Mouse (Mus musculus) hindbrain, embryonic 11.5 days (tissue): ENCODE measurements around the gene Smarca2. TPM values are rescaled to one million over a fixed set of nuclear protein-coding genes. Genes with fewer than 3 reads are reported as not detected.

Source experiments
- ATAC-seq: fragments of 200-750 bp; cut with Nextera tagmentation; 2 replicates; pipeline ENCODE4 v1.8.0; 2017; ENCODE audit warnings: mild to moderate bottlenecking, moderate TSS enrichment, moderate library complexity; ENCODE audit not compliant: low FRiP score
- DNase-seq: peaks from one replicate; pipeline ENCODE4 v3.0.0-alpha.2; 2015; ENCODE audit warnings: low spot score
- H3K27ac ChIP-seq: fragments of 300-500 bp; sonication (generic); 2 replicates; pipeline ENCODE4 v1.5.1; 2014; ENCODE audit warnings: mild to moderate bottlenecking, low read depth, low read length
- H3K27me3 ChIP-seq: fragments of 300-500 bp; sonication (generic); 2 replicates; pipeline ENCODE4 v1.6.1; 2014; ENCODE audit warnings: mild to moderate bottlenecking, low read length, moderate library complexity, mixed read lengths; ENCODE audit not compliant: control insufficient read depth, insufficient read depth
- H3K36me3 ChIP-seq: fragments of 300-500 bp; sonication (generic); 2 replicates; pipeline ENCODE4 v1.6.1; 2014; ENCODE audit warnings: mild to moderate bottlenecking, low read length, moderate library complexity, mixed read lengths; ENCODE audit not compliant: control insufficient read depth, insufficient read depth
- H3K4me1 ChIP-seq: fragments of 300-500 bp; sonication (generic); replicated peaks from 2 replicates; pipeline ENCODE4 v1.6.1; 2014; ENCODE audit warnings: low read length, mixed read lengths; ENCODE audit not compliant: control insufficient read depth, insufficient read depth
- H3K4me2 ChIP-seq: fragments of 300-500 bp; sonication (generic); replicated peaks from 2 replicates; pipeline ENCODE4 v1.6.1; 2014; ENCODE audit warnings: mild to moderate bottlenecking, low read depth, low read length
- H3K4me3 ChIP-seq: fragments of 300-500 bp; sonication (generic); 2 replicates; pipeline ENCODE4 v1.5.1; 2014; ENCODE audit warnings: low read depth, low read length
- H3K9ac ChIP-seq: fragments of 300-500 bp; sonication (generic); 2 replicates; pipeline ENCODE4 v1.6.1; 2014; ENCODE audit warnings: low read depth, low read length
- H3K9me3 ChIP-seq: fragments of 300-500 bp; sonication (generic); 2 replicates; pipeline ENCODE4 v1.6.1; 2016; ENCODE audit warnings: low read length; ENCODE audit not compliant: control insufficient read depth
- WGBS: fragments of 180-500 bp; shearing (Covaris S2); extraction: QIAGEN DNeasy Blood & Tissue Kit; methylation state at CpG from one replicate; pipeline ENCODE4 v1.1.7; 2014; 5-methylcytosine and 5-hydroxymethylcytosine counted together
- polyA plus RNA-seq: library from polyadenylated mRNA; unstranded; fragments of >200 nt; fragmentation: Nextera tagmentation; extraction: Ambion mirVana; gene quantifications from 2 replicates; pipeline ENCODE4 v1.2.1, GENCODE M21; 2014

Gene Smarca2
- polyA plus RNA-seq, 1 experiment from 2014 or later, result 41.8 TPM

- 84% methylated on average over 10 of the region's 10 CpGs for WGBS
- Histone ChIP-seq H3K4me2 (no peak overlapping the region), H3K27me3 (no peaks in the 10 kb centered on the region), H3K9ac (no peak overlapping the region), H3K9me3 (no peaks in the 10 kb centered on the region), H3K36me3 (no peaks in the 10 kb centered on the region), H3K4me3 (no peak overlapping the region), H3K4me1 (no peaks in the 10 kb centered on the region), H3K27ac (no peak overlapping the region)
- DNase-seq, result no peak
- ATAC-seq, result no peak
These were observed 36.4 kb downstream of the Smarca2 start for GRCm38 (mm10) chr19:26641269-26641668.

GRCm38 (mm10) chr19:26643011-26643410 lies 38.2 kb downstream of the Smarca2 start:
- H3K36me3 ChIP-seq, result no peaks in the 10 kb centered on the region
- no peak for ATAC-seq
- DNase-seq, result no peak
- 64% methylated on average over 4 of the region's 4 CpGs for WGBS
- no peak overlapping the region for H3K27ac ChIP-seq
- no peak overlapping the region for H3K4me2 ChIP-seq
- no peaks in the 10 kb centered on the region for H3K27me3 ChIP-seq
- H3K4me1 ChIP-seq, result no peaks in the 10 kb centered on the region
- H3K4me3 ChIP-seq, result no peak overlapping the region
- H3K9me3 ChIP-seq, result no peaks in the 10 kb centered on the region
- H3K9ac ChIP-seq, result no peak overlapping the region

DNA sequence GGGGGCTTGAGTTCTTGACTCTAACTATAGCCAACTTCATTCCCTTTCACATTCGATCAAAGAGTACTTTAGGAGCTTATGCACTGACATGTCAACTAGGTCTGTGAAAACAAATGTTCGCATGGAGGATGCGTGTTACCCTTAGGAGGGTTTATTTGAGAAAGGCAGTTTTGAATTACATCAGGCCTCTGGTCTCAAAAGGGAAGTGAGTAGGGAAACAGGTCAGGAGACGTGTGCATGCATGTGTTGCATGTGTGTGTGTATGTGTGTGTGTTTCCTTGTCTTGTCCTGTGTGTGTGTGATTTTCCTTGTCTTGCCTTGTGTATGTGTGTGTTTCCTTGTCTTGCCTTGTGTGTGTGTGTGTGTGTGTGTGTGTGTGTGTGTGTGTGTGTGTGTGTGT lies 39.1 kb downstream of the Smarca2 start:
- Histone ChIP-seq H3K36me3 (no peaks in the 10 kb centered on the region), H3K27me3 (no peaks in the 10 kb centered on the region), H3K9me3 (no peaks in the 10 kb centered on the region), H3K4me2 (no peak overlapping the region), H3K4me1 (no peaks in the 10 kb centered on the region), H3K9ac (no peak overlapping the region), H3K4me3 (no peak overlapping the region), H3K27ac (no peak overlapping the region)
- ATAC-seq (no peak), DNase-seq (no peak)
- WGBS, result 84% methylated on average over 4 of the region's 4 CpGs

- no peaks in the 10 kb centered on the region for H3K27me3 ChIP-seq
- 84% methylated on average over 3 of the region's 3 CpGs for WGBS
These were observed 40.2 kb downstream of the Smarca2 start for GRCm38 (mm10) chr19:26645016-26645415.

DNA sequence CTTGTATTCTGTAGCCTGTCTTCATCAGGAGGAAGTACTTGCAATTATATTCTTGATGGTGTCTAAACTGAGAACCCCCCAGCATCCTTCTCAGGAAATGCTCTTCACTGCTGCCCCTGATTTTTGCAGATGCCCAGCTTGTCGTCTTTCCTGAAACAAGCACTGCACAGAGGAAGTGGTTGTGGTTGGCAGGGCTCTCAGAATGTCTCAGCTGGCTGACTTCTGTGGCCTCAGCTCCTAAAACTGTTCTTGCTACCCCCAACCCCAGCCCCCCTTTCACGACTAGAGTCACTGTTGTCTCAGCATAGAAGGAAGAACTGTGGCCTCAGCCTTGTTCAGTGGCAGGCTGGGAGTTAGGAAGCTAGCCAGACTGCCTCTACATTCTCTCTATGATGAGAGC lies 41.3 kb downstream of the Smarca2 start:
- no peak overlapping the region for H3K9ac ChIP-seq
- no peaks in the 10 kb centered on the region for H3K4me1 ChIP-seq
- 55% methylated on average over 2 of the region's 2 CpGs for WGBS
- H3K27ac ChIP-seq, result no peak overlapping the region
- no peak for ATAC-seq
- H3K9me3 ChIP-seq, result no peaks in the 10 kb centered on the region
- no peak overlapping the region for H3K4me3 ChIP-seq
- no peak for DNase-seq
- no peaks in the 10 kb centered on the region for H3K36me3 ChIP-seq
- no peaks in the 10 kb centered on the region for H3K27me3 ChIP-seq
- no peak overlapping the region for H3K4me2 ChIP-seq

More at GRCm38 (mm10) chr19:26645016-26645415, 40.2 kb downstream of the Smarca2 start:
- no peak overlapping the region for H3K4me2 ChIP-seq
- H3K9me3 ChIP-seq, result no peaks in the 10 kb centered on the region
- DNase-seq, result no peak
- no peaks in the 10 kb centered on the region for H3K4me1 ChIP-seq
- H3K27ac ChIP-seq, result no peak overlapping the region
- no peak overlapping the region for H3K9ac ChIP-seq
- H3K4me3 ChIP-seq, result no peak overlapping the region
- no peak for ATAC-seq
- no peaks in the 10 kb centered on the region for H3K36me3 ChIP-seq

DNA sequence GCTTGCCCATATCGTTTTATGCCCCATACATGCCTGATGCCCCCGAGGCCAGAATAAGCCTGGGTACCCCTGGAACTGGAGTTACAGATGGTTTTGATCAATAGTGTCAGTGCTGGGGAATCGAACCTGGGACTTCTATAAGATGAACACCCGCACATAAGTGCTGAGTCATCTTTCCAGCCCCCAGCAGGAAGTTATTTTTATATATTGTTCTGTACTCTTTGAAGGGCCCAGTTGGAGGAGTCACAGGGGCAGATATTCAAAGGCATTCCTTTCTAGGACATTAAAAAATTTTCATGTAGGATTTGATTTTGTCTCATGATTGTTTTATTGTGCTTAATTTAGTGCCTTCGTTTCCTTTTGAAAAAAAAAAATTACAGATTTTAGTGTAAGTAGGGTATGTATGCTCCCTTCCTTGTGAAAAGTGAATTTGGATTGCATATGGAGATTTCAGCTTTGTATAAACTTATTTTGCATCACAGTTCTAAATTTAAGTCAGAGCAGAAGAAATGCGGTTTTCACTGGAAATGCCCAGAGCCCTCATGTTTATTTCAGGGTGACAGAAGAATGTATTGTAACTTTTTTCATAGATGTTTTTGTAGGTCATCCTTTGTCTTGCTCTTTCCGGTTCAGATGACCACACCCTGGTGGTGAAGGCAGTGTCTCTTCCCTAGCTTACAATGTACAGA lies 45.9 kb downstream of the Smarca2 start:
- DNase-seq (no peak), ATAC-seq (no peak)
- no peak overlapping the region for H3K4me2 ChIP-seq
- H3K27ac ChIP-seq, result no peak overlapping the region
- no peak overlapping the region for H3K9ac ChIP-seq
- no peaks in the 10 kb centered on the region for H3K4me1 ChIP-seq
- H3K4me3 ChIP-seq, result no peak overlapping the region
- no peaks in the 10 kb centered on the region for H3K36me3 ChIP-seq
- WGBS, result 87% methylated on average over 7 of the region's 7 CpGs
- no peaks in the 10 kb centered on the region for H3K27me3 ChIP-seq
- H3K9me3 ChIP-seq, result no peaks in the 10 kb centered on the region

DNA sequence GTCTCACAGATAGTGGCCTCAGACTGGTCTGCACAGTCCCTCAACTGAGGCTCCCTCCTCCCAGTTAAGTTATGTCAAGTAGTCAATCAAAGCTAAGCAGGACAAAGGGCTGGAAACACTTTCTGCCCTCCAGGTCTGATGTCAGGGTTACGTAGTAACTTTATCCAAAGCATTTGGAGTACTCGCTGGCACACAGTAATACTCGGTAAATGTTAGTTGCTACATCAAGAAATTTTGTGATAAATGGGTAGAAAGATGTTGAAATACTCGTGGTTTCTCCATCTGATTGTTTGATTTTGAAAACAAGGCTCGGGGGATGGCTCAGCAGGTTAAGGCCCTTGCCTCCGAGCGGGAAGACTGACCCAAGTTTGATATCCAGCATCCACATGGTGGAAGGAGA lies 53.5 kb downstream of the Smarca2 start:
- H3K27ac ChIP-seq, result no peak overlapping the region
- H3K27me3 ChIP-seq, result no peaks in the 10 kb centered on the region
- no peaks in the 10 kb centered on the region for H3K4me1 ChIP-seq
- no peak for ATAC-seq
- H3K4me2 ChIP-seq, result no peak overlapping the region
- no peaks in the 10 kb centered on the region for H3K9me3 ChIP-seq
- no peak overlapping the region for H3K9ac ChIP-seq
- DNase-seq, result no peak
- no peaks in the 10 kb centered on the region for H3K36me3 ChIP-seq
- WGBS, result 77% methylated on average over 7 of the region's 7 CpGs
- H3K4me3 ChIP-seq, result no peak overlapping the region

DNA sequence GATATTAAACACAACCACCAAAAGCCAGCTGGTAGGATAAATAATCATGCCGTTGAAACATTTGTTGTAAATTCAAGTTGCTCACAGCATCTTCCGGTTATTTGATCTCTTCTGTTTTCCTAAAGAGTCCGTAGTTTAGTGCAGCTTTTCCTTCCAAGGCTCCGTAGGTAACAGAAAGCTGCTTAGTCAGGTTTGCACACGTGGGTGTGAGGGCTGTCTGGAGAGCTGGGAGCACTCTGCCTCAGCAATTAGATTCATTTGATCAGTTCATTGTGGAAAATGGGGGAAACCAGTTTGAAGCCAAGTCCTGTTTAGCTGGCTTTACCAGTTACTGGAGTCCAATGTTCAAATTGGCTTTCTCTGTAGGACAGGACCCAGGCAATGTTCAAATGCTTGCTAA lies 55.1 kb downstream of the Smarca2 start:
- Histone ChIP-seq H3K27ac (no peak overlapping the region), H3K9me3 (no peaks in the 10 kb centered on the region), H3K4me3 (no peak overlapping the region), H3K4me1 (no peaks in the 10 kb centered on the region), H3K27me3 (no peaks in the 10 kb centered on the region), H3K36me3 (no peaks in the 10 kb centered on the region), H3K9ac (no peak overlapping the region), H3K4me2 (no peak overlapping the region)
- 82% methylated on average over 5 of the region's 5 CpGs for WGBS
- ATAC-seq, result no peak
- no peak for DNase-seq

GRCm38 (mm10) chr19:26661198-26661597 lies 56.3 kb downstream of the Smarca2 start:
- Histone ChIP-seq H3K9me3 (no peaks in the 10 kb centered on the region), H3K27ac (no peak overlapping the region), H3K4me1 (no peaks in the 10 kb centered on the region), H3K36me3 (no peaks in the 10 kb centered on the region), H3K4me3 (no peak overlapping the region), H3K27me3 (no peaks in the 10 kb centered on the region), H3K4me2 (no peak overlapping the region), H3K9ac (no peak overlapping the region)
- no peak for ATAC-seq
- no peak for DNase-seq
- 99% methylated on average over 3 of the region's 3 CpGs for WGBS
